Mouse (Mus musculus) ES-Bruce4 (cell line): ENCODE results near the gene Dusp23.

Experiments
- CTCF ChIP-seq: IDR thresholded peaks from one replicate; pipeline ENCODE4 v1.8.1; 2011; ENCODE audit warnings: low read depth, low read length
- EP300 ChIP-seq: IDR thresholded peaks from 2 replicates; pipeline ENCODE4 v1.6.1; 2011; ENCODE audit warnings: low read depth, low read length; ENCODE audit not compliant: insufficient read depth

GRCm38 (mm10) chr1:172631721-172632120 lies 1.0 kb downstream of the Dusp23 start:
- TF ChIP-seq CTCF (no peak), EP300 (no peak)
